Mouse (Mus musculus): Measurements from ENCODE around the gene Agbl3. TPM values are rescaled to one million over a fixed set of nuclear protein-coding genes. Genes with fewer than 3 reads are reported as not detected.
A peak's percentile ranks its signal among the peaks of the same experiment; 100 is the strongest.

Gene Agbl3
- polyA plus RNA-seq (2011; ENCODE audit: insufficient read depth, insufficient read length, low read depth, missing spikeins): 2.9 and 3.3 TPM in 2 replicates

GRCm38 (mm10) chr6:34780231-34780942, at the start of gene Agbl3:
Gene Agbl3, plus strand, starts transcription at chr6:34780432.
- Histone ChIP-seq H3K4me1 (ENCODE audit: control insufficient read depth, insufficient read depth, low read length) (no peaks in the 10 kb centered on the region), H3K9me3 (replicated peaks; ENCODE audit: control insufficient read depth, insufficient read depth, low read length, poor library complexity, severe bottlenecking) (no peaks in the 10 kb centered on the region), H3K9ac (ENCODE audit: low read depth, poor library complexity, severe bottlenecking) (peak within 1 kb of the TSS; percentile 71), H3K27me3 (ENCODE audit: control insufficient read depth, insufficient read depth, low read length, poor library complexity, severe bottlenecking) (no peaks in the 10 kb centered on the region; the same call in 1 of the 2 replicates), H3K27ac (ENCODE audit: insufficient read depth, low read length) (no peak within 1 kb of the TSS), H3K36me3 (ENCODE audit: control insufficient read depth, insufficient read depth, low read length, poor library complexity, severe bottlenecking) (no peaks in the 10 kb centered on the region), H3K4me3 (ENCODE audit: low read depth, low read length) (peak within 1 kb of the TSS; percentile 62)
- TF ChIP-seq EP300 (IDR thresholded peaks at IDR 0.05; ENCODE audit: insufficient read depth, low read depth, low read length): no peak
- no peak for TF ChIP-seq CTCF (IDR thresholded peaks at IDR 0.05; ENCODE audit: low read depth, low read length)
- no peak for TF ChIP-seq POLR2A (IDR thresholded peaks at IDR 0.05; ENCODE audit: insufficient read depth, low read length)

- Histone ChIP-seq H3K4me3 (ENCODE audit: low read depth, low read length) (no peak overlapping the region), H3K9ac (ENCODE audit: low read depth, poor library complexity, severe bottlenecking) (no peak overlapping the region), H3K4me1 (ENCODE audit: control insufficient read depth, insufficient read depth, low read length) (peaks cover 2% of the 10 kb centered on the region), H3K27ac (ENCODE audit: insufficient read depth, low read length) (no peak overlapping the region), H3K9me3 (replicated peaks; ENCODE audit: control insufficient read depth, insufficient read depth, low read length, poor library complexity, severe bottlenecking) (peaks cover 4% of the 10 kb centered on the region; the same call in 1 of the 2 replicates), H3K27me3 (ENCODE audit: control insufficient read depth, insufficient read depth, low read length, poor library complexity, severe bottlenecking) (no peaks in the 10 kb centered on the region), H3K36me3 (ENCODE audit: control insufficient read depth, insufficient read depth, low read length, poor library complexity, severe bottlenecking) (no peaks in the 10 kb centered on the region)
- TF ChIP-seq CTCF (IDR thresholded peaks at IDR 0.05; ENCODE audit: low read depth, low read length) (no peak), POLR2A (IDR thresholded peaks at IDR 0.05; ENCODE audit: insufficient read depth, low read length) (no peak), EP300 (IDR thresholded peaks at IDR 0.05; ENCODE audit: insufficient read depth, low read depth, low read length) (no peak)
Observed at GRCm38 (mm10) chr6:34731007-34731406, 49.2 kb upstream of the Agbl3 start.

- Histone ChIP-seq H3K9ac (ENCODE audit: low read depth, poor library complexity, severe bottlenecking) (no peak overlapping the region), H3K36me3 (ENCODE audit: control insufficient read depth, insufficient read depth, low read length, poor library complexity, severe bottlenecking) (no peaks in the 10 kb centered on the region), H3K27ac (ENCODE audit: insufficient read depth, low read length) (no peak overlapping the region), H3K27me3 (ENCODE audit: control insufficient read depth, insufficient read depth, low read length, poor library complexity, severe bottlenecking) (no peaks in the 10 kb centered on the region), H3K4me3 (ENCODE audit: low read depth, low read length) (no peak overlapping the region), H3K4me1 (ENCODE audit: control insufficient read depth, insufficient read depth, low read length) (peaks cover 2% of the 10 kb centered on the region), H3K9me3 (replicated peaks; ENCODE audit: control insufficient read depth, insufficient read depth, low read length, poor library complexity, severe bottlenecking) (peaks cover 4% of the 10 kb centered on the region; the same call in 1 of the 2 replicates)
- TF ChIP-seq POLR2A (IDR thresholded peaks at IDR 0.05; ENCODE audit: insufficient read depth, low read length) (no peak), CTCF (IDR thresholded peaks at IDR 0.05; ENCODE audit: low read depth, low read length) (no peak), EP300 (IDR thresholded peaks at IDR 0.05; ENCODE audit: insufficient read depth, low read depth, low read length) (no peak)
Observed at GRCm38 (mm10) chr6:34731529-34731928, 48.7 kb upstream of the Agbl3 start.

GRCm38 (mm10) chr6:34734940-34735695, 45.1 kb upstream of the Agbl3 start:
- no peaks in the 10 kb centered on the region for H3K36me3 ChIP-seq (ENCODE audit: control insufficient read depth, insufficient read depth, low read length, poor library complexity, severe bottlenecking)
- no peak overlapping the region for H3K9ac ChIP-seq (ENCODE audit: low read depth, poor library complexity, severe bottlenecking)
- H3K27ac ChIP-seq (ENCODE audit: insufficient read depth, low read length): no peak overlapping the region
- H3K27me3 ChIP-seq (ENCODE audit: control insufficient read depth, insufficient read depth, low read length, poor library complexity, severe bottlenecking): no peaks in the 10 kb centered on the region
- no peak overlapping the region for H3K4me3 ChIP-seq (ENCODE audit: low read depth, low read length)
- no peaks in the 10 kb centered on the region for H3K9me3 ChIP-seq (replicated peaks; ENCODE audit: control insufficient read depth, insufficient read depth, low read length, poor library complexity, severe bottlenecking)
- TF ChIP-seq EP300 (IDR thresholded peaks at IDR 0.05; ENCODE audit: insufficient read depth, low read depth, low read length) (no peak), CTCF (IDR thresholded peaks at IDR 0.05; ENCODE audit: low read depth, low read length) (no peak), POLR2A (IDR thresholded peaks at IDR 0.05; ENCODE audit: insufficient read depth, low read length) (no peak)
- no peaks in the 10 kb centered on the region for H3K4me1 ChIP-seq (ENCODE audit: control insufficient read depth, insufficient read depth, low read length)

GRCm38 (mm10) chr6:34736934-34737333, 43.3 kb upstream of the Agbl3 start:
- no peaks in the 10 kb centered on the region for H3K36me3 ChIP-seq (ENCODE audit: control insufficient read depth, insufficient read depth, low read length, poor library complexity, severe bottlenecking)
- H3K9me3 ChIP-seq (replicated peaks; ENCODE audit: control insufficient read depth, insufficient read depth, low read length, poor library complexity, severe bottlenecking): no peaks in the 10 kb centered on the region
- no peak overlapping the region for H3K4me3 ChIP-seq (ENCODE audit: low read depth, low read length)
- no peaks in the 10 kb centered on the region for H3K4me1 ChIP-seq (ENCODE audit: control insufficient read depth, insufficient read depth, low read length)
- H3K27ac ChIP-seq (ENCODE audit: insufficient read depth, low read length): no peak overlapping the region
- no peaks in the 10 kb centered on the region for H3K27me3 ChIP-seq (ENCODE audit: control insufficient read depth, insufficient read depth, low read length, poor library complexity, severe bottlenecking)
- no peak overlapping the region for H3K9ac ChIP-seq (ENCODE audit: low read depth, poor library complexity, severe bottlenecking)
- no peak for TF ChIP-seq POLR2A (IDR thresholded peaks at IDR 0.05; ENCODE audit: insufficient read depth, low read length)
- TF ChIP-seq CTCF (IDR thresholded peaks at IDR 0.05; ENCODE audit: low read depth, low read length): no peak
- no peak for TF ChIP-seq EP300 (IDR thresholded peaks at IDR 0.05; ENCODE audit: insufficient read depth, low read depth, low read length)

GRCm38 (mm10) chr6:34743946-34744345, 36.3 kb upstream of the Agbl3 start:
- no peak overlapping the region for H3K4me3 ChIP-seq (ENCODE audit: low read depth, low read length)
- H3K4me1 ChIP-seq (ENCODE audit: control insufficient read depth, insufficient read depth, low read length): no peaks in the 10 kb centered on the region
- no peaks in the 10 kb centered on the region for H3K27me3 ChIP-seq (ENCODE audit: control insufficient read depth, insufficient read depth, low read length, poor library complexity, severe bottlenecking)
- H3K36me3 ChIP-seq (ENCODE audit: control insufficient read depth, insufficient read depth, low read length, poor library complexity, severe bottlenecking): no peaks in the 10 kb centered on the region
- H3K27ac ChIP-seq (ENCODE audit: insufficient read depth, low read length): no peak overlapping the region
- no peak overlapping the region for H3K9ac ChIP-seq (ENCODE audit: low read depth, poor library complexity, severe bottlenecking)
- H3K9me3 ChIP-seq (replicated peaks; ENCODE audit: control insufficient read depth, insufficient read depth, low read length, poor library complexity, severe bottlenecking): no peaks in the 10 kb centered on the region
- TF ChIP-seq CTCF (IDR thresholded peaks at IDR 0.05; ENCODE audit: low read depth, low read length) (no peak), POLR2A (IDR thresholded peaks at IDR 0.05; ENCODE audit: insufficient read depth, low read length) (no peak), EP300 (IDR thresholded peaks at IDR 0.05; ENCODE audit: insufficient read depth, low read depth, low read length) (no peak)

Data from ES-Bruce4 (cell line).